Mouse (Mus musculus) heart, adult 2 months (tissue): Measurements from ENCODE around the gene Pex1.

Source experiments
- CTCF ChIP-seq: fragments of 200-600 bp; IDR thresholded peaks from 2 replicates; pipeline ENCODE4 v1.8.1; 2022; ENCODE audit warnings: antibody characterized with exemption, mild to moderate bottlenecking, moderate library complexity
- POLR2A ChIP-seq: fragments of 200-500 bp; IDR thresholded peaks from 2 replicates; pipeline ENCODE4 v1.6.1; 2011; ENCODE audit warnings: mild to moderate bottlenecking, low read depth, low read length, control low read depth; ENCODE audit not compliant: insufficient read depth

- TF ChIP-seq CTCF: no peak
- TF ChIP-seq POLR2A: no peak
Observed at GRCm38 (mm10) chr5:3630055-3630454, 34.2 kb downstream of the Pex1 start.
